In genomic region chr11:59293616-59294015, GRCm38 (mm10) we compare ENCODE assay signal across 9 mouse cellular contexts. TPM values are rescaled to one million over a fixed set of nuclear protein-coding genes. Genes with fewer than 3 reads are reported as not detected.
DNase-seq lines count a peak whose midpoint lies in the region; ATAC-seq lines count a peak whose summit lies in the region.
"Had no signal": no experiment of that assay in that cellular context is flagged by ENCODE, and none has a peak within 500 bp of the region (broad histone marks: within the 10 kb centered on the region; RNA-seq: fewer than 3 reads in every experiment).

No protein-coding gene starts in this region.

- no peak overlapping the region for H3K27ac ChIP-seq in liver, embryonic 13.5 days
- no peak overlapping the region for H3K27ac ChIP-seq in neural tube, embryonic 15.5 days (replicated peaks)
- H3K27ac ChIP-seq: macrophage had no signal

- no peak overlapping the region for H3K4me2 ChIP-seq in liver, embryonic 13.5 days
- no peak overlapping the region for H3K4me2 ChIP-seq in neural tube, embryonic 15.5 days

- DNase-seq in heart, postnatal 14 days, result peak; percentile 54 to 63
- DNase-seq in heart, postnatal 25 days (ENCODE audit: low spot score), result no peak
- DNase-seq in 416B (ENCODE audit: low read depth), result peak; percentile 74
- peak; percentile 61 for DNase-seq in NIH3T3 (ENCODE audit: low read depth)
- DNase-seq in cerebellum, postnatal 14 days, result peak; percentile 65 to 77
- DNase-seq in liver, embryonic 13.5 days, result peak; percentile 44
- DNase-seq in spleen, postnatal 4 days (ENCODE audit: low spot score in 2 of 2), result peak; percentile 53 to 77

- H3K4me1 ChIP-seq in liver, embryonic 13.5 days (replicated peaks), result no peaks in the 10 kb centered on the region
- peaks cover 29% of the 10 kb centered on the region for H3K4me1 ChIP-seq in neural tube, embryonic 15.5 days

- H3K27me3 ChIP-seq in liver, embryonic 13.5 days, result peaks cover 98% of the 10 kb centered on the region
- H3K27me3 ChIP-seq in neural tube, embryonic 15.5 days (replicated peaks), result peaks cover 73% of the 10 kb centered on the region

- no peak overlapping the region for H3K4me3 ChIP-seq in liver, embryonic 13.5 days (replicated peaks)
- no peak overlapping the region for H3K4me3 ChIP-seq in neural tube, embryonic 15.5 days (replicated peaks)

- H3K9me3 ChIP-seq in liver, embryonic 13.5 days (replicated peaks), result no peaks in the 10 kb centered on the region
- H3K9me3 ChIP-seq in neural tube, embryonic 15.5 days (replicated peaks), result no peaks in the 10 kb centered on the region

- WGBS in liver, embryonic 13.5 days (ENCODE audit: insufficient replicate concordance), result 17% methylated on average over 7 of the region's 7 CpGs
- WGBS in neural tube, embryonic 15.5 days, result 31% methylated on average over 7 of the region's 7 CpGs

- H3K9ac ChIP-seq in liver, embryonic 13.5 days, result no peak overlapping the region
- H3K9ac ChIP-seq in neural tube, embryonic 15.5 days (replicated peaks), result no peak overlapping the region

- ATAC-seq in liver, embryonic 13.5 days (ENCODE audit: low read depth), result peak; percentile 60; the same call in 1 of the 2 replicates
- no peak for ATAC-seq in neural tube, embryonic 15.5 days (ENCODE audit: low FRiP score)

- intact Hi-C loops in heart, postnatal 14 days (cut with DNase I), result loop anchor here (1.0 kb wide), 1 partner anchor 53 kb away; no protein-coding TSS in a partner anchor
- intact Hi-C loops in heart, postnatal 25 days (cut with DNase I), result loop anchor here (2.0 to 10.0 kb wide), 3 partner anchors 57 to 359 kb away; partner anchors contain the start of gene Rnf187

- no peaks in the 10 kb centered on the region for H3K36me3 ChIP-seq in liver, embryonic 13.5 days
- H3K36me3 ChIP-seq in neural tube, embryonic 15.5 days, result no peaks in the 10 kb centered on the region

RNA-seq across cellular contexts. Expression of gene Wnt3a, which starts 3.1 kb away (rescaled TPM):
- total RNA-seq in heart, postnatal 14 days (2021), result not detected
- not detected for total RNA-seq in heart, postnatal 25 days (2021)
- 0.05 TPM in 1 of 2 replicates, not detected in the other for polyA plus RNA-seq in liver, embryonic 13.5 days (2015; fragmentation: Nextera tagmentation; extraction: Ambion mirVana)
- polyA plus RNA-seq in neural tube, embryonic 15.5 days (2015; fragmentation: Nextera tagmentation; extraction: Ambion mirVana), result 0.14 and 0.35 TPM in 2 replicates
- polyA plus RNA-seq: macrophage had no signal

RNA-seq across cellular contexts. Expression of gene Wnt9a, which starts 13.1 kb away (rescaled TPM):
- total RNA-seq in heart, postnatal 14 days (2021), result 1 to 10 TPM; 4.9 to 5.6 TPM
- total RNA-seq in heart, postnatal 25 days (2021), result 1 to 10 TPM; 5.6 to 6.6 TPM
- 0.22 and 0.39 TPM in 2 replicates for polyA plus RNA-seq in liver, embryonic 13.5 days (2015; fragmentation: Nextera tagmentation; extraction: Ambion mirVana)
- 2.6 and 3.0 TPM in 2 replicates for polyA plus RNA-seq in neural tube, embryonic 15.5 days (2015; fragmentation: Nextera tagmentation; extraction: Ambion mirVana)
